Mouse (Mus musculus) CH12.LX (cell line): ENCODE results near the gene Dcdc2b. TPM values are rescaled to one million over a fixed set of nuclear protein-coding genes. Genes with fewer than 3 reads are reported as not detected.

Experiments
- DNase-seq: peaks from one replicate; pipeline ENCODE4 v3.0.0-alpha.2; 2013; ENCODE audit errors: extremely low read depth
- H3K27ac ChIP-seq: 2 replicates; pipeline ENCODE4 v1.5.1; 2012; ENCODE audit warnings: low read depth, mild to moderate bottlenecking, control low read depth, moderate library complexity; ENCODE audit not compliant: insufficient read depth
- H3K27me3 ChIP-seq: replicated peaks from 2 replicates; pipeline ENCODE3; 2012; ENCODE audit warnings: inconsistent platforms
- H3K36me3 ChIP-seq, 2 experiments: replicated peaks in 1 of 2; 2 replicates each; pipeline versions ENCODE3 to v1.6.1; 2012; ENCODE audit warnings: inconsistent platforms in 1 of 2, low read length in 1 of 2, mild to moderate bottlenecking in 1 of 2, mixed read lengths in 1 of 2, moderate library complexity in 1 of 2; ENCODE audit not compliant: control insufficient read depth in 1 of 2, insufficient read depth in 1 of 2
- H3K4me1 ChIP-seq, 2 experiments: 2 replicates each; pipeline ENCODE4 v1.6.1; 2012; ENCODE audit warnings: inconsistent platforms in 1 of 2, moderate library complexity in 1 of 2; ENCODE audit not compliant: insufficient read depth in 2 of 2, control insufficient read depth in 1 of 2
- H3K4me2 ChIP-seq: 2 replicates; pipeline ENCODE4 v1.6.1; 2012; ENCODE audit warnings: low read depth, mild to moderate bottlenecking, control low read depth; ENCODE audit not compliant: poor library complexity, insufficient read depth, severe bottlenecking
- H3K4me3 ChIP-seq, 3 experiments: fragments of 150-350 bp in 1 of 3; sonication (generic) in 1 of 3; replicated peaks in 1 of 3; 2 replicates each; pipeline versions ENCODE3 to v1.5.1; 2011 to 2012; ENCODE audit warnings: low read depth in 2 of 3, low read length in 2 of 3, mild to moderate bottlenecking in 2 of 3, moderate library complexity in 2 of 3, control low read depth in 1 of 3, improper control_type of control experiment in 1 of 3, inconsistent platforms in 1 of 3, mixed read lengths in 1 of 3; ENCODE audit not compliant: poor library complexity in 1 of 3
- H3K79me2 ChIP-seq: replicated peaks from 2 replicates; pipeline ENCODE4 v1.6.1; 2012; ENCODE audit warnings: mild to moderate bottlenecking, moderate library complexity; ENCODE audit not compliant: control insufficient read depth, poor library complexity, insufficient read depth, severe bottlenecking; ENCODE audit errors: extremely low read depth
- H3K9ac ChIP-seq: 2 replicates; pipeline ENCODE4 v1.6.1; 2012; ENCODE audit warnings: low read depth, mild to moderate bottlenecking, control low read depth, moderate library complexity; ENCODE audit not compliant: insufficient read depth
- H3K9me3 ChIP-seq: replicated peaks from 2 replicates; pipeline ENCODE3; 2012; ENCODE audit warnings: low read length, inconsistent platforms, mixed read lengths
- BHLHE40 ChIP-seq: IDR thresholded peaks from 2 replicates; pipeline ENCODE4 v1.6.1; 2011; ENCODE audit warnings: mild to moderate bottlenecking, low read depth, low read length, improper control_type of control experiment
- CHD1 ChIP-seq: IDR thresholded peaks from 2 replicates; pipeline ENCODE4 v1.6.1; 2012; ENCODE audit warnings: low read depth, low read length, improper control_type of control experiment, inconsistent platforms
- CHD2 ChIP-seq: IDR thresholded peaks from 2 replicates; pipeline ENCODE4 v1.6.1; 2011; ENCODE audit warnings: low read length, improper control_type of control experiment
- CTCF ChIP-seq, 2 experiments: IDR thresholded peaks in 1 of 2; conservative IDR thresholded peaks in 1 of 2; 2 replicates each; pipeline ENCODE4 v1.5.1; 2011 to 2012; ENCODE audit warnings: low read depth in 2 of 2, low read length in 2 of 2, improper control_type of control experiment in 1 of 2, inconsistent platforms in 1 of 2, mild to moderate bottlenecking in 1 of 2, moderate library complexity in 1 of 2
- E2F4 ChIP-seq: IDR thresholded peaks from 2 replicates; pipeline ENCODE4 v1.6.1; 2011; ENCODE audit warnings: low read depth, low read length, improper control_type of control experiment; ENCODE audit not compliant: insufficient replicate concordance
- ELF1 ChIP-seq: IDR thresholded peaks from 2 replicates; pipeline ENCODE4 v1.6.1; 2014; ENCODE audit warnings: low read depth, mild to moderate bottlenecking, inconsistent platforms, low read length, improper control_type of control experiment
- EP300 ChIP-seq: IDR thresholded peaks from 2 replicates; pipeline ENCODE4 v1.6.1; 2011; ENCODE audit warnings: low read length, improper control_type of control experiment
- ETS1 ChIP-seq: conservative IDR thresholded peaks from 2 replicates; pipeline ENCODE4 v1.6.1; 2012; ENCODE audit warnings: low read depth, mild to moderate bottlenecking, inconsistent platforms, low read length, improper control_type of control experiment, moderate library complexity
- GABPA ChIP-seq: IDR thresholded peaks from 2 replicates; pipeline ENCODE4 v1.6.1; 2012; ENCODE audit warnings: low read depth, low read length, improper control_type of control experiment, inconsistent platforms; ENCODE audit not compliant: insufficient replicate concordance
- HCFC1 ChIP-seq: IDR thresholded peaks from 2 replicates; pipeline ENCODE4 v1.6.1; 2012; ENCODE audit warnings: low read depth, mild to moderate bottlenecking, inconsistent platforms, low read length, improper control_type of control experiment
- IRF4 ChIP-seq: IDR thresholded peaks from 2 replicates; pipeline ENCODE4 v1.6.1; 2014; ENCODE audit warnings: low read depth, mild to moderate bottlenecking, inconsistent platforms, low read length, improper control_type of control experiment
- JUN ChIP-seq: IDR thresholded peaks from 2 replicates; pipeline ENCODE4 v1.6.1; 2011; ENCODE audit warnings: low read depth, mild to moderate bottlenecking, low read length, improper control_type of control experiment, moderate library complexity; ENCODE audit not compliant: insufficient read depth
- JUND ChIP-seq: conservative IDR thresholded peaks from 2 replicates; pipeline ENCODE4 v1.6.1; 2011; ENCODE audit warnings: low read depth, low read length, improper control_type of control experiment
- KAT2A ChIP-seq: IDR thresholded peaks from 2 replicates; pipeline ENCODE4 v1.6.1; 2012; ENCODE audit warnings: low read length, improper control_type of control experiment, inconsistent platforms; ENCODE audit not compliant: insufficient replicate concordance
- MAFK ChIP-seq: IDR thresholded peaks from 2 replicates; pipeline ENCODE4 v1.6.1; 2011; ENCODE audit warnings: low read length, improper control_type of control experiment; ENCODE audit not compliant: insufficient replicate concordance
- MAX ChIP-seq: IDR thresholded peaks from 2 replicates; pipeline ENCODE4 v1.6.1; 2011; ENCODE audit warnings: low read length, improper control_type of control experiment
- MAZ ChIP-seq: IDR thresholded peaks from 2 replicates; pipeline ENCODE4 v1.6.1; 2012; ENCODE audit warnings: low read depth, mild to moderate bottlenecking, inconsistent platforms, low read length, improper control_type of control experiment, moderate library complexity
- MEF2A ChIP-seq: IDR thresholded peaks from 2 replicates; pipeline ENCODE4 v1.6.1; 2014; ENCODE audit warnings: low read depth, mild to moderate bottlenecking, inconsistent platforms, low read length, improper control_type of control experiment, borderline replicate concordance
- MXI1 ChIP-seq: IDR thresholded peaks from 2 replicates; pipeline ENCODE4 v1.6.1; 2011; ENCODE audit warnings: mild to moderate bottlenecking, low read depth, low read length, improper control_type of control experiment
- MYC ChIP-seq: IDR thresholded peaks from 2 replicates; pipeline ENCODE4 v1.6.1; 2011; ENCODE audit warnings: low read depth, mild to moderate bottlenecking, improper control_type of control experiment, low read length
- NELFE ChIP-seq: IDR thresholded peaks from 2 replicates; pipeline ENCODE4 v1.6.1; 2011; ENCODE audit warnings: low read depth, low read length, improper control_type of control experiment
- NRF1 ChIP-seq: IDR thresholded peaks from 2 replicates; pipeline ENCODE4 v1.6.1; 2014; ENCODE audit warnings: low read depth, mild to moderate bottlenecking, inconsistent platforms, low read length, improper control_type of control experiment, moderate library complexity
- PAX5 ChIP-seq: IDR thresholded peaks from 2 replicates; pipeline ENCODE4 v1.6.1; 2012; ENCODE audit warnings: low read length, inconsistent platforms, mixed read lengths
- POLR2A ChIP-seq: IDR thresholded peaks from 2 replicates; pipeline ENCODE4 v1.6.1; 2011; ENCODE audit warnings: low read depth, mild to moderate bottlenecking, improper control_type of control experiment, low read length
- POLR2AphosphoS2 ChIP-seq: IDR thresholded peaks from 2 replicates; pipeline ENCODE4 v1.6.1; 2011; ENCODE audit warnings: low read depth, low read length, improper control_type of control experiment
- RAD21 ChIP-seq: IDR thresholded peaks from 2 replicates; pipeline ENCODE4 v1.6.1; 2011; ENCODE audit warnings: low read depth, mild to moderate bottlenecking, low read length, improper control_type of control experiment, moderate library complexity
- RCOR1 ChIP-seq: conservative IDR thresholded peaks from 2 replicates; pipeline ENCODE4 v1.6.1; 2012; ENCODE audit warnings: low read depth, mild to moderate bottlenecking, inconsistent platforms, low read length, improper control_type of control experiment
- SIN3A ChIP-seq: IDR thresholded peaks from 2 replicates; pipeline ENCODE4 v1.6.1; 2012; ENCODE audit warnings: low read length, improper control_type of control experiment, inconsistent platforms
- SMC3 ChIP-seq: IDR thresholded peaks from 2 replicates; pipeline ENCODE4 v1.6.1; 2011; ENCODE audit warnings: low read depth, low read length, improper control_type of control experiment
- TBP ChIP-seq: conservative IDR thresholded peaks from 2 replicates; pipeline ENCODE4 v1.6.1; 2011; ENCODE audit warnings: low read depth, low read length, improper control_type of control experiment
- TCF12 ChIP-seq: IDR thresholded peaks from 2 replicates; pipeline ENCODE4 v1.6.1; 2014; ENCODE audit warnings: low read depth, mild to moderate bottlenecking, inconsistent platforms, low read length, improper control_type of control experiment
- UBTF ChIP-seq: IDR thresholded peaks from 2 replicates; pipeline ENCODE4 v1.6.1; 2012; ENCODE audit warnings: low read depth, mild to moderate bottlenecking, inconsistent platforms, low read length, improper control_type of control experiment, moderate library complexity
- USF1 ChIP-seq: IDR thresholded peaks from 2 replicates; pipeline ENCODE4 v1.6.1; 2014; ENCODE audit warnings: low read depth, mild to moderate bottlenecking, inconsistent platforms, low read length, improper control_type of control experiment
- USF2 ChIP-seq: conservative IDR thresholded peaks from 2 replicates; pipeline ENCODE4 v1.6.1; 2011; ENCODE audit warnings: low read depth, low read length, improper control_type of control experiment
- ZC3H11A ChIP-seq: IDR thresholded peaks from 2 replicates; pipeline ENCODE4 v1.6.1; 2012; ENCODE audit warnings: low read depth, mild to moderate bottlenecking, inconsistent platforms, low read length, improper control_type of control experiment
- ZKSCAN1 ChIP-seq: IDR thresholded peaks from 2 replicates; pipeline ENCODE4 v1.6.1; 2012; ENCODE audit warnings: low read depth, inconsistent platforms, low read length, improper control_type of control experiment, borderline replicate concordance
- ZMIZ1 ChIP-seq: IDR thresholded peaks from 2 replicates; pipeline ENCODE4 v1.6.1; 2012; ENCODE audit warnings: low read depth, mild to moderate bottlenecking, inconsistent platforms, low read length, improper control_type of control experiment
- ZNF384 ChIP-seq: IDR thresholded peaks from 2 replicates; pipeline ENCODE4 v1.6.1; 2012; ENCODE audit warnings: low read depth, low read length, improper control_type of control experiment, inconsistent platforms
- dilution Hi-C: fragments of 300-500 bp; cut with MboI; formaldehyde crosslinking; loops from 2 replicates; pipeline ENCODE4 v1.14.3; 2020; ENCODE audit warnings: low sequenced_read_pairs; ENCODE audit not compliant: extremely low pct_unique_long_range_greater_than_20kb, extremely low pct_ligation_motif_present
- in situ Hi-C: fragments of 300-500 bp; cut with MboI; formaldehyde crosslinking; loops from 3 replicates; pipeline ENCODE4 v1.14.3; 2019; ENCODE audit warnings: low sequenced_read_pairs, low pct_ligation_motif_present, low pct_unique_long_range_greater_than_20kb, mixed read lengths
- polyA plus RNA-seq: library from polyadenylated mRNA; unstranded; fragments of >175 nt; gene quantifications from 2 replicates; pipeline ENCODE4 v1.2.1, GENCODE M21; 2012; ENCODE audit warnings: low read depth; ENCODE audit not compliant: insufficient read length
- total RNA-seq, 2 experiments: library from RNA; depleted of rRNA; stranded (reverse); fragments of 300-350 nt in 1 of 2; fragments of >200 nt in 1 of 2; gene quantifications; 2 replicates each; pipeline ENCODE4 v1.2.3; 2012 to 2014

Gene Dcdc2b
- total and polyA plus RNA-seq, 3 experiments: 0.66 to 1.6 TPM; not detected in 1

- dilution Hi-C loops: no loop called here
- peak overlapping the region in 1 of 3 experiments; percentile 30 for H3K4me3 ChIP-seq
- H3K9ac ChIP-seq: peak overlapping the region; percentile 34
- H3K79me2 ChIP-seq: no peaks in the 10 kb centered on the region
- TF ChIP-seq CHD1: no peak
- TF ChIP-seq ZC3H11A: no peak
- TF ChIP-seq MXI1: 0 out of 2 replicates have a peak, but pooled peaks have one; percentile 66
- no peak for TF ChIP-seq MAFK
- peak; percentile 94 for TF ChIP-seq ETS1
- TF ChIP-seq HCFC1: peak; percentile 51; the same call in 1 of the 2 replicates
- peak; percentile 82 for TF ChIP-seq EP300
- TF ChIP-seq ELF1: peak; percentile 49; the same call in 1 of the 2 replicates
- no peak; the same call in 1 of the 2 replicates for TF ChIP-seq USF2
- TF ChIP-seq ZMIZ1: no peak
- no peak for TF ChIP-seq PAX5
- peak; percentile 88 for TF ChIP-seq MAZ
- peak; percentile 90 for TF ChIP-seq CHD2
- peak; percentile 65; the same call in 1 of the 2 replicates for TF ChIP-seq JUND
- no peak for TF ChIP-seq ZKSCAN1
- peak; percentile 83 for TF ChIP-seq IRF4
- no peak for TF ChIP-seq SMC3
- no peak for TF ChIP-seq RAD21
- TF ChIP-seq MAX: no peak
- peak; percentile 83 for TF ChIP-seq JUN
- TF ChIP-seq POLR2A: peak; percentile 38; the same call in 1 of the 2 replicates
- no peak for TF ChIP-seq KAT2A
- TF ChIP-seq ZNF384: peak; percentile 94
- peak; percentile 79 for TF ChIP-seq BHLHE40
- no peak for TF ChIP-seq GABPA
- no peak for TF ChIP-seq POLR2AphosphoS2
- TF ChIP-seq USF1: no peak
- no peak for TF ChIP-seq CTCF (conservative IDR thresholded peaks at IDR 0.05 in 1 of 2, IDR thresholded peaks at IDR 0.05 in 1 of 2; ENCODE audit: low read depth in 2 of 2, low read length in 2 of 2)
- no peak for TF ChIP-seq TBP
- peak; percentile 71; the same call in 1 of the 2 replicates for TF ChIP-seq SIN3A
- no peak for TF ChIP-seq NRF1
- no peak for TF ChIP-seq E2F4
- peak; percentile 85 for TF ChIP-seq TCF12
- peak; percentile 99 for TF ChIP-seq MEF2A
- TF ChIP-seq NELFE: no peak
- no peak for TF ChIP-seq UBTF
- no peak for TF ChIP-seq RCOR1
- TF ChIP-seq MYC: 0 out of 2 replicates have a peak, but pooled peaks have one; percentile 70
- peak overlapping the region; percentile 88 for H3K27ac ChIP-seq
- DNase-seq: peak; percentile 96
- H3K36me3 ChIP-seq: no peaks in the 10 kb centered on the region
- H3K27me3 ChIP-seq: no peaks in the 10 kb centered on the region
- in situ Hi-C loops: no loop called here
- H3K9me3 ChIP-seq: no peaks in the 10 kb centered on the region
- H3K4me2 ChIP-seq: peak overlapping the region; percentile 52
- H3K4me1 ChIP-seq: peaks cover 28 to 87% of the 10 kb centered on the region in 2 experiments
These were observed 38.7 kb downstream of the Dcdc2b start for GRCm38 (mm10) chr4:129575171-129575844.
